Mouse (Mus musculus): ENCODE measurements around the gene Atg16l1. TPM values are rescaled to one million over a fixed set of nuclear protein-coding genes. Genes with fewer than 3 reads are reported as not detected.

Gene Atg16l1
- total RNA-seq, 2 experiments from 2014 or later, result 30.2 to 166 TPM

- ATAC-seq (replicated peaks; ENCODE audit: low FRiP score, poor library complexity, severe bottlenecking), result no peak
These were observed 14.8 kb downstream of the Atg16l1 start for GRCm38 (mm10) chr1:87770486-87770885.

- ATAC-seq (replicated peaks; ENCODE audit: low FRiP score, poor library complexity, severe bottlenecking), result no peak
These were observed 16.1 kb downstream of the Atg16l1 start for GRCm38 (mm10) chr1:87771724-87772123.

- no peak for ATAC-seq (replicated peaks; ENCODE audit: low FRiP score, poor library complexity, severe bottlenecking)
These were observed 17.7 kb downstream of the Atg16l1 start for GRCm38 (mm10) chr1:87773336-87773735.

- no peak for ATAC-seq (replicated peaks; ENCODE audit: low FRiP score, poor library complexity, severe bottlenecking)
These were observed 19.2 kb downstream of the Atg16l1 start for GRCm38 (mm10) chr1:87774845-87775244.

GRCm38 (mm10) chr1:87779204-87779785 is 23.6 kb downstream of the Atg16l1 start:
- ATAC-seq (replicated peaks; ENCODE audit: low FRiP score, poor library complexity, severe bottlenecking), result no peak

- ATAC-seq (replicated peaks; ENCODE audit: low FRiP score, poor library complexity, severe bottlenecking), result no peak
These were observed 30.0 kb downstream of the Atg16l1 start for GRCm38 (mm10) chr1:87785703-87786102.

GRCm38 (mm10) chr1:87786251-87786650 is 30.6 kb downstream of the Atg16l1 start:
- no peak for ATAC-seq (replicated peaks; ENCODE audit: low FRiP score, poor library complexity, severe bottlenecking)

GRCm38 (mm10) chr1:87789665-87790064 is 34.0 kb downstream of the Atg16l1 start:
- ATAC-seq (replicated peaks; ENCODE audit: low FRiP score, poor library complexity, severe bottlenecking), result no peak

GRCm38 (mm10) chr1:87792438-87793137 is 36.9 kb downstream of the Atg16l1 start:
- no peak for ATAC-seq (replicated peaks; ENCODE audit: low FRiP score, poor library complexity, severe bottlenecking)

- no peak for ATAC-seq (replicated peaks; ENCODE audit: low FRiP score, poor library complexity, severe bottlenecking)
These were observed 37.4 kb downstream of the Atg16l1 start for GRCm38 (mm10) chr1:87793138-87793449.

- no peak for ATAC-seq (replicated peaks; ENCODE audit: low FRiP score, poor library complexity, severe bottlenecking)
These were observed 42.0 kb downstream of the Atg16l1 start for GRCm38 (mm10) chr1:87797702-87798101.

GRCm38 (mm10) chr1:87798306-87798705 is 42.6 kb downstream of the Atg16l1 start:
- ATAC-seq (replicated peaks; ENCODE audit: low FRiP score, poor library complexity, severe bottlenecking), result no peak

GRCm38 (mm10) chr1:87803576-87803975 is 47.9 kb downstream of the Atg16l1 start, which contains the start of gene Sag:
Gene Sag (plus strand): TSS chr1:87803680.
- no peak for ATAC-seq (replicated peaks; ENCODE audit: low FRiP score, poor library complexity, severe bottlenecking)

GRCm38 (mm10) chr1:87807751-87808150 is 52.1 kb downstream of the Atg16l1 start:
- no peak for ATAC-seq (replicated peaks; ENCODE audit: low FRiP score, poor library complexity, severe bottlenecking)

- no peak for ATAC-seq (replicated peaks; ENCODE audit: low FRiP score, poor library complexity, severe bottlenecking)
These were observed 55.7 kb downstream of the Atg16l1 start for GRCm38 (mm10) chr1:87811391-87811790.

GRCm38 (mm10) chr1:87812061-87812460 is 56.4 kb downstream of the Atg16l1 start:
- no peak for ATAC-seq (replicated peaks; ENCODE audit: low FRiP score, poor library complexity, severe bottlenecking)

GRCm38 (mm10) chr1:87813155-87813554 is 57.5 kb downstream of the Atg16l1 start:
- ATAC-seq (replicated peaks; ENCODE audit: low FRiP score, poor library complexity, severe bottlenecking), result no peak

GRCm38 (mm10) chr1:87813681-87814080 is 58.0 kb downstream of the Atg16l1 start:
- no peak for ATAC-seq (replicated peaks; ENCODE audit: low FRiP score, poor library complexity, severe bottlenecking)

- no peak for ATAC-seq (replicated peaks; ENCODE audit: low FRiP score, poor library complexity, severe bottlenecking)
These were observed 68.8 kb downstream of the Atg16l1 start for GRCm38 (mm10) chr1:87824420-87824995.

GRCm38 (mm10) chr1:87825281-87825680 is 69.6 kb downstream of the Atg16l1 start:
- ATAC-seq (replicated peaks; ENCODE audit: low FRiP score, poor library complexity, severe bottlenecking), result no peak

GRCm38 (mm10) chr1:87825991-87826390 is 70.3 kb downstream of the Atg16l1 start:
- ATAC-seq (replicated peaks; ENCODE audit: low FRiP score, poor library complexity, severe bottlenecking), result no peak
